Mouse (Mus musculus) small intestine, adult 10 weeks (tissue): ENCODE data around the gene Defb42. TPM values are rescaled to one million over a fixed set of nuclear protein-coding genes. Genes with fewer than 3 reads are reported as not detected.

Experiments used
- polyA plus RNA-seq: library from polyadenylated mRNA; stranded (reverse); fragments of 350-450 nt; fragmentation: Illumina TruSeq; extraction: RNeasy Lipid Tissue Mini Kit (QIAGEN cat#74804); gene quantifications from one replicate; pipeline ENCODE4 v1.2.3, GENCODE M21; 2014; ENCODE audit warnings: low replicate concordance

The Defb42 gene
- polyA plus RNA-seq = not detected

GRCm38 (mm10) chr14:63046691-63047090 lies at the start of gene Defb42:
TSS of gene Defb42 (plus strand) at chr14:63046991.

GRCm38 (mm10) chr14:62997777-62998176 lies 49.0 kb upstream of the Defb42 start, which contains the start of gene Defb47:
TSS of gene Defb47 (plus strand) at chr14:62998077.

GRCm38 (mm10) chr14:63011471-63011870 lies 35.3 kb upstream of the Defb42 start, which contains the start of gene Defb43:
TSS of gene Defb43 (plus strand) at chr14:63011771.

GRCm38 (mm10) chr14:63049910-63050370 lies 3.1 kb downstream of the Defb42 start, which contains the start of gene Defb30:
TSS of gene Defb30 (minus strand) at chr14:63049960.

Other genes with a start within 250 kb of the Defb42 start
- 6.8 TPM for gene Wdfy2, start 209.3 kb upstream of the Defb42 start, polyA plus RNA-seq
- gene Defb48, start 62.5 kb upstream of the Defb42 start, polyA plus RNA-seq = not detected
- not detected for gene Defb47, start 48.9 kb upstream of the Defb42 start, polyA plus RNA-seq
- gene Defb43, start 35.2 kb upstream of the Defb42 start, polyA plus RNA-seq = not detected
- not detected for gene Defb30, start 3.0 kb downstream of the Defb42 start, polyA plus RNA-seq